Mouse (Mus musculus) hindbrain, embryonic 15.5 days (tissue): ENCODE data around the gene Grid2ip. TPM values are rescaled to one million over a fixed set of nuclear protein-coding genes. Genes with fewer than 3 reads are reported as not detected.

Experiments
- ATAC-seq: fragments of 200-750 bp; cut with Nextera tagmentation; 2 replicates; pipeline ENCODE4 v1.8.0; 2017; ENCODE audit warnings: low read depth, moderate number of reproducible peaks, moderate TSS enrichment; ENCODE audit not compliant: low FRiP score
- H3K27ac ChIP-seq: fragments of 300-500 bp; sonication (generic); replicated peaks from 2 replicates; pipeline ENCODE4 v1.5.1; 2015; ENCODE audit warnings: mild to moderate bottlenecking, inconsistent platforms
- H3K27me3 ChIP-seq: fragments of 300-500 bp; sonication (generic); 2 replicates; pipeline ENCODE4 v1.6.1; 2015; ENCODE audit warnings: control low read depth, inconsistent platforms
- H3K36me3 ChIP-seq: fragments of 300-500 bp; sonication (generic); 2 replicates; pipeline ENCODE4 v1.6.1; 2015; ENCODE audit warnings: control low read depth, inconsistent platforms
- H3K4me1 ChIP-seq: fragments of 300-500 bp; sonication (generic); replicated peaks from 2 replicates; pipeline ENCODE4 v1.6.1; 2015; ENCODE audit warnings: control low read depth, inconsistent platforms
- H3K4me2 ChIP-seq: fragments of 300-500 bp; sonication (generic); 2 replicates; pipeline ENCODE4 v1.6.1; 2015; ENCODE audit warnings: moderate library complexity, mild to moderate bottlenecking, inconsistent platforms
- H3K4me3 ChIP-seq: fragments of 300-500 bp; sonication (generic); 2 replicates; pipeline ENCODE4 v1.5.1; 2015; ENCODE audit warnings: mild to moderate bottlenecking, inconsistent platforms
- H3K9ac ChIP-seq: fragments of 300-500 bp; sonication (generic); 2 replicates; pipeline ENCODE4 v1.6.1; 2015; ENCODE audit warnings: inconsistent platforms
- H3K9me3 ChIP-seq: fragments of 300-500 bp; sonication (generic); 2 replicates; pipeline ENCODE4 v1.6.1; 2016; ENCODE audit warnings: control low read depth, inconsistent platforms
- WGBS: fragments of 180-500 bp; shearing (Covaris S2); methylation state at CpG from one replicate; pipeline ENCODE4 v1.1.7; 2015; 5-methylcytosine and 5-hydroxymethylcytosine counted together
- polyA plus RNA-seq: library from polyadenylated mRNA; unstranded; fragments of >200 nt; fragmentation: Nextera tagmentation; extraction: Ambion mirVana; gene quantifications from 2 replicates; pipeline ENCODE4 v1.2.1, GENCODE M21; 2015

Gene Grid2ip
- 0.47 and 0.48 TPM in 2 replicates for polyA plus RNA-seq

DNA sequence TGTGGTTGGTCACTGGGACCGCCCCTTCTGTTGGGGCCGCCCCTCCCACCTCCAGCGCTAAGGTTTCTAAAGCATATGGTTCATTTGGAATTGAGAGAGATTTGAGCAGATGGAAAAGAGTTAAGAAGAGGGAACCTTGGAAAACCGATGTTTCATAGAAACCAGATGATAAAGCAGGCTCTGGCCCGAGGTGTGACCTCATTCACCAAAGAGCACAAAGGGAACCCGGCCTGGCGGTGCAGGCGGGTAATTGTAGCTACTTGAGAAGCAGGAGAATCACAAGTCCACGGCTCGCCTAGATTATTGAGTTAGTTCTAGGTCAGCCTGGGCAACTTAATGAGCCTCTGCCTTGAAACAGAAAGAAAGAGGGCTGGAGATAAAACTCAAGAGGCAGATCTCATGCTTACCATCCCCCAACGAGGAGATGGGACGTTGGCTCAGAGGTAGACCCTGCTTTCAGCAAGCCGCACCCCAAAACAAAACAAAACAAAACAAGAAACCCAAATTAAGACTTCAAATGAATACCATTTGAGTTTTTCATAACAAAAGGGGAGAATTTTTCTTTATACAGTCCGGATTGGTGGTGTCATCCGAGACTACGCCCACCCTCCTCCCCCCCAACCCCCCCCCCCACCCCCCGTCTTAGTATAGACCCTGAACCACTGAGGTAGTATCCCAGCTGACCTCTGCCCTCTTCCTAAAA, at the start of gene Grid2ip:
TSS of gene Grid2ip (plus strand) at position 653 of the 703 bp plus-strand sequence.
- ATAC-seq = no peak
- peaks cover 6% of the 10 kb centered on the region for H3K4me1 ChIP-seq
- 14% methylated on average over 17 of the region's 17 CpGs for WGBS

DNA sequence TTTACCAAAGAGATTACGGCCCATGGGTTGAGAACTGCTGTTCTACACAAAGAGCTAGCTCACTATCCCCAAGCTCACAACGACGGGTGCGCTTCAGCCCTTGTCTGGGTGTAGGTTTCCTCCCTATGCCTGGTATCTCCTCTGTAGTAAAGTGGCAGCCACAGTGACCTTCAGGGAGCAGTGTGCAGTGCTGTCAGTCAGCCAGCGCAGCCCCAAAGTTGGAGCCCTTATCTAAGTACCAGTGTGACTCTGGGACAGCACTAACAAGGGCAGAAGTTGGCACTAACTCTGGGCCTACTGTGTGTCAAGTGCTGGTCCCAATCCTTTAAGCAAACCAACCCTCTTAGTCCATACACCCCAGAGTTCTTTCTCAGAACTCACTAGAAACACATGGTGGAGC, 48.3 kb upstream of the Grid2ip start:
- Histone ChIP-seq H3K9me3 (no peaks in the 10 kb centered on the region), H3K9ac (no peak overlapping the region), H3K27me3 (no peaks in the 10 kb centered on the region), H3K27ac (no peak overlapping the region), H3K4me2 (no peak overlapping the region), H3K4me1 (peaks cover 28% of the 10 kb centered on the region), H3K4me3 (no peak overlapping the region), H3K36me3 (peaks cover 67% of the 10 kb centered on the region)
- 97% methylated on average over 5 of the region's 5 CpGs for WGBS
- no peak for ATAC-seq

More for the DNA sequence above, at the start of gene Grid2ip:
- Histone ChIP-seq H3K36me3 (no peaks in the 10 kb centered on the region), H3K9ac (no peak within 1 kb of the TSS), H3K9me3 (peaks cover 4% of the 10 kb centered on the region; the same call in 1 of the 2 replicates), H3K27me3 (peaks cover 6% of the 10 kb centered on the region; the same call in 1 of the 2 replicates), H3K27ac (no peak within 1 kb of the TSS), H3K4me2 (peak within 1 kb of the TSS; percentile 44), H3K4me3 (peak within 1 kb of the TSS; percentile 18)

DNA sequence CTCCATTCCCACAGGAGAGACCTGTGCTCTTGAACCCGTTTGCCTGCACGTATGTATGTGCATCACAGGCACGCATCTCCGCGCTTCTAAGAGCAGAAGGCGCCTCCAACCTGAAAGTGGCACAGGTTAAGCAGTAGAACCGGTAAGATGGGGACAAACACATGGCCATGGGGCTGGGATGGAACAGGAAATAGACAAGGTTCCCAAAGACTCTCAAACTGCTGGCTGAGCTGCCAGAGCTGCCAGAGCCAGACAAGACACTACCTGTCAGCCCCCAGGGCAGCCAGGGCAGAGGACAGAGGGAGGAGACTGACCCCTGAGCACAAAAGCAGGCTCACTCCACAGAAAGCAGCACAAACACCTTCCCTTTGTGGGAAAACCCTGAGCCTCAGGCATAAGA, 47.2 kb upstream of the Grid2ip start:
- WGBS = 96% methylated on average over 7 of the region's 7 CpGs
- H3K4me2 ChIP-seq = no peak overlapping the region
- H3K36me3 ChIP-seq = peaks cover 67% of the 10 kb centered on the region
- no peak overlapping the region for H3K9ac ChIP-seq
- no peak overlapping the region for H3K4me3 ChIP-seq
- no peaks in the 10 kb centered on the region for H3K9me3 ChIP-seq
- ATAC-seq = no peak
- H3K27me3 ChIP-seq = no peaks in the 10 kb centered on the region
- H3K4me1 ChIP-seq = peaks cover 33% of the 10 kb centered on the region
- no peak overlapping the region for H3K27ac ChIP-seq

DNA sequence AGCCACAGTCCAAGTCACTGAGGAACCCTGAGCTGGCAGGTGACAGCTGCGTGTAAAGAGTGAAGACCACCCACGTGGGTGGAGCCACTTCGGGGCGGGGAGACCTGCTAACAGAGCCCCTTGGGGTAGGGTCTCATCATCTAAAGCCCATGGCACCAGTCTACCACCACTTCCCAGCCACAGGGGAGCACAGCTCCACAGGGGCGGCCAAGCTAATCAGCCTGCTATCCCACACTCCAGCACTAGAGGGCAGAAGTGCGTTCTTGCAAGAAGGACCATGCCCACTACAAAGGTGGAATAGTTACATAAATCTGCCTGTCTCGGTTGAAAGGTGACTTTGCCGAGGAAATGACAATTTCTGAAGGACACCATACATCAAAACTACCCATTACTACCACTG, 45.3 kb upstream of the Grid2ip start:
- Histone ChIP-seq H3K9me3 (no peaks in the 10 kb centered on the region), H3K36me3 (peaks cover 53% of the 10 kb centered on the region), H3K4me3 (no peak overlapping the region), H3K4me1 (peaks cover 34% of the 10 kb centered on the region), H3K27ac (no peak overlapping the region), H3K9ac (no peak overlapping the region), H3K27me3 (no peaks in the 10 kb centered on the region), H3K4me2 (no peak overlapping the region)
- 60% methylated on average over 8 of the region's 8 CpGs for WGBS
- no peak for ATAC-seq

DNA sequence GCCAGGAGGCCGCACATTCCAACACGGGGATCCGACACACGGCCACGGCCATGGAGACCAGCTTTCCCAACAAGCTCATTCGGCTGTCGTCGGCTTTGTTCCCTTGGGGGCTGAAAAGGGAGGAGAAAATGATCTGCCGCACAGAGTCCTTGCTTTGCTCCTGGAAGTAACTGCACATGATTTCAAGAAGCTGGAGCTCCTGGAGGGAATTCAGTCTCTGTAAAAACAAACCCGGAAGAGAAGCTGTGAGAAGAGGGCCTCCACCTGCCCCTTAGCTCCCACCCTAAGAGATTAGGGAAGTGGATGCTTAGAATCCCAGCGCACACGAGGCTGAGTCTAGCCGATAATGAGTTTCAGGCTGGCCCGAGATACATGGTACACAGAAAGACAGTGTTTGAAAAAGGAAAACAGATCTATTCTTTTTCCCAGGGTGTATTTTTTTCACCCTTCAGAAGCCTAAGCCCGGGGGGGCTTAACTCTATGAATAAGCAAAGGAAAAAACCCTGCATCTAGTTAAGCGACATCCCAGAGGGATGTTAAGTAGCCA, 42.9 kb upstream of the Grid2ip start:
- H3K4me3 ChIP-seq = peak overlapping the region; percentile 70
- H3K27ac ChIP-seq = peak overlapping the region; percentile 98
- H3K9me3 ChIP-seq = no peaks in the 10 kb centered on the region
- peaks cover 42% of the 10 kb centered on the region for H3K36me3 ChIP-seq
- no peak for ATAC-seq
- H3K4me1 ChIP-seq = peaks cover 34% of the 10 kb centered on the region
- H3K9ac ChIP-seq = peak overlapping the region; percentile 93
- 2% methylated on average over 16 of the region's 16 CpGs for WGBS
- peak overlapping the region; percentile 91 for H3K4me2 ChIP-seq
- no peaks in the 10 kb centered on the region for H3K27me3 ChIP-seq

DNA sequence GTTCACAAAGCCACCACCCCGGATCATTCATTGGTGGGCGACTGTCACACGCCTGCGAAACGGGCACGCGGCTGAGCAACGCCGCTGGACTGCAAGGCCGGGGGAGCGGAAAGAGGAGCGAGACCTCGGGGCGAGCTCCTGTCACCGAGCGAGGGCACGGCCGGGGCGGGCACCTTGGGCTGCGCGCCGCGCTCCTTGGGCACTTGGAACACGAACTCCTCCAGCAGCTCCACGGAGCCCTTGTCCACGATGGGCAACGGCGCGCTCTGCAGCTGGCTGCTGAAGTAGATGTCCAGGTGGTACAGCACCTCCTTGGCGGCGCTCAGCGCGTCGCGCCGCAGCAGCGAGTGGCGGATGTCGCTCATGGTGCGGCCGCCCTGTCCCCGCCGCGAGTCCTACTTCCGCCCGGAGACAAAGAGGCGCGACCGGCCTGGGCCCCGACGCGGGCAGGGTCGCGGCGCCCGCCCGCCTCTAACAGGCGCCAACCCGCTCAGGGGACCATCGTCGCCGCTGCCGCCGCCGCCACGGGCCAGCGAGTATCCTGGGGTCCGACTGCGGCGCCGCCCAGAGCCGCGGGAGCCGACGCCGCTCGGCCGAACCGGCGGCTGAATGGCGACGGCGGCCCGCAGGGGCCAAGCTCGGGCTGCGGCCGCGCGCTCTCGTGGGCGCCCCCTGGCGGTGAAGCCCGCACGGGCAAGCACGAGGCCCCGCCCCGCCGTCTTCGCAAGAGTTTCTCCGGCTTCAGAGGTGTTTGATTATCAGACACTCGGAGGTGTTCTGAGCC, 42.2 kb upstream of the Grid2ip start, which contains the start of gene E130309D02Rik:
TSS of gene E130309D02Rik (minus strand) at position 631 of the 784 bp plus-strand sequence.
- no peaks in the 10 kb centered on the region for H3K9me3 ChIP-seq
- peaks cover 41% of the 10 kb centered on the region for H3K36me3 ChIP-seq
- H3K9ac ChIP-seq = peak within 1 kb of the TSS; percentile 93
- peak within 1 kb of the TSS; percentile 70 for H3K4me3 ChIP-seq
- H3K27ac ChIP-seq = peak within 1 kb of the TSS; percentile 98
- peak; percentile 86 for ATAC-seq
- H3K27me3 ChIP-seq = no peaks in the 10 kb centered on the region
- peak within 1 kb of the TSS; percentile 91 for H3K4me2 ChIP-seq
- under 1% methylated on average over 76 of the region's 101 CpGs for WGBS
- H3K4me1 ChIP-seq = peaks cover 34% of the 10 kb centered on the region

DNA sequence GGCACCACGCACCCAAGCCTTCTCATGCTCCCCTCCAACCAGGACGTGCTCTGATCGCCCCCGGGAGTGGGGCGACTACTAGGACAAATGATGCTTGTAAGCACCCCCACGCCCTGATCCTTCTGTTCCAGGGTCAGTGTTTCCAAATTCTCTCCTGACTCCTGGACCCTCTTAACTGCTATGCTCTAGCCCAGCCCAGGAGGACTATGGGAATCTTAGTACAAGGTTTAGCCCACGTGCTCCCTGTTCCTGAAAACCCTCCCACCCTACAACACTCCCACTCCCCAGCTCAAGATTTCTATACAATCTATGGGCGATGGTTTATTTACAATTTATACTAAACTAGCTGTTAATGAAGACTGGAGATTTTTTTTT, 41.6 kb upstream of the Grid2ip start:
- H3K36me3 ChIP-seq = peaks cover 41% of the 10 kb centered on the region
- H3K4me1 ChIP-seq = peaks cover 31% of the 10 kb centered on the region
- peak overlapping the region; percentile 93 for H3K9ac ChIP-seq
- H3K27me3 ChIP-seq = no peaks in the 10 kb centered on the region
- H3K4me3 ChIP-seq = peak overlapping the region; percentile 70
- peak overlapping the region; percentile 91 for H3K4me2 ChIP-seq
- H3K27ac ChIP-seq = peak overlapping the region; percentile 98
- no peak; the same call in 1 of the 2 replicates for ATAC-seq
- H3K9me3 ChIP-seq = no peaks in the 10 kb centered on the region
- 13% methylated on average over 8 of the region's 8 CpGs for WGBS

DNA sequence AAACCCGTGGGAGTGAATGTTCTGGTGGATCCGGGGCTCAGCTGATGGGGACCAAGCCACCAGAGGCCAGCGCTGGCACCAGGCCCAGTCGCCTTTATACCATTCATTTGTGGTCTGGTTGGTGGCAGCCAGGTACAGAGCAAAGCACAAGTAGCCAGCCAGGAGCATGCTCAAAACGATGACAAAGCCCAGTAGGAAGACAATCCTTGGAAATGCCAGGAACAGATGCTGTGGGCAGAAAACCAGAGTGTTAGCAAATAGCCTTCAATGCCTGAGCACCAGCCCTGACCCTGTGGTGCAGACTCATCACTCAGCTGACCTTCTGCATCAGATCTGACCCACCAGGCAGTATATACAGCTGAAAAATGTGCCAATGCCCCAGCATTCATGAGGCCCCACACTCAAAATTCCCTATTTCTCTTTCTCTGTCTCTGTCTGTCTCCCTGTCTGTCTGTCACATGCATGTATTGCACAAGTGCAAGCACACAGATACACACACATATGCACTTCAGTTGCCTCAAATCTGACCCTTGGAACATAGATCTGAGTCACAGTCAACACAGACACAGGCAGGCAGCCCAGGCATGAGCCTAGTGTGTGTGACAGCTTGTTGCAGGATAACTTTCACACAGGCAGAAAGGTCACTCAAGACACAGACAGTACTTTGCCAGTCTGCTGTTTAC, 40.4 kb upstream of the Grid2ip start:
- H3K9me3 ChIP-seq = no peaks in the 10 kb centered on the region

DNA sequence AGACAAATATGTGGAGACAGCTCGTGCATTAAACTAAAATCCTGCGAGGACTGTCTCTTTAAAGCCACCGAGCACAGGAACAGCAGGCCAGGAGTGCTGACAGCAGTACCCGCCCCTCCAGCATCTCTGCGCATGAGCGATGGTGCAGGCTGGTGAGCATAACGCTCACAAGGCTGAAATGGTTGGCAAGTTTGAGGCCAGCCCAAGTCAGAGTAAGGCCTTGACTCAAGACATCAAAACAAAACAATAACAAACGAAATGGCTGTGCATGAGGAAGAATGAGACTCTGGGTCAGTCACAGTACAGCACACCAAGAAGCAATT, 39.9 kb upstream of the Grid2ip start:
- H3K9ac ChIP-seq = no peak overlapping the region
- 82% methylated on average over 8 of the region's 8 CpGs for WGBS
- no peak overlapping the region for H3K4me3 ChIP-seq
- no peaks in the 10 kb centered on the region for H3K9me3 ChIP-seq
- H3K36me3 ChIP-seq = peaks cover 41% of the 10 kb centered on the region
- no peak overlapping the region for H3K4me2 ChIP-seq
- no peaks in the 10 kb centered on the region for H3K27me3 ChIP-seq
- no peak overlapping the region for H3K27ac ChIP-seq
- ATAC-seq = no peak
- peaks cover 23% of the 10 kb centered on the region for H3K4me1 ChIP-seq

More for the DNA sequence above, 40.4 kb upstream of the Grid2ip start:
- Histone ChIP-seq H3K4me2 (no peak overlapping the region), H3K36me3 (peaks cover 38% of the 10 kb centered on the region), H3K9ac (no peak overlapping the region), H3K27me3 (no peaks in the 10 kb centered on the region), H3K4me3 (no peak overlapping the region), H3K4me1 (peaks cover 26% of the 10 kb centered on the region), H3K27ac (no peak overlapping the region)
- no peak for ATAC-seq
- 91% methylated on average over 5 of the region's 5 CpGs for WGBS

DNA sequence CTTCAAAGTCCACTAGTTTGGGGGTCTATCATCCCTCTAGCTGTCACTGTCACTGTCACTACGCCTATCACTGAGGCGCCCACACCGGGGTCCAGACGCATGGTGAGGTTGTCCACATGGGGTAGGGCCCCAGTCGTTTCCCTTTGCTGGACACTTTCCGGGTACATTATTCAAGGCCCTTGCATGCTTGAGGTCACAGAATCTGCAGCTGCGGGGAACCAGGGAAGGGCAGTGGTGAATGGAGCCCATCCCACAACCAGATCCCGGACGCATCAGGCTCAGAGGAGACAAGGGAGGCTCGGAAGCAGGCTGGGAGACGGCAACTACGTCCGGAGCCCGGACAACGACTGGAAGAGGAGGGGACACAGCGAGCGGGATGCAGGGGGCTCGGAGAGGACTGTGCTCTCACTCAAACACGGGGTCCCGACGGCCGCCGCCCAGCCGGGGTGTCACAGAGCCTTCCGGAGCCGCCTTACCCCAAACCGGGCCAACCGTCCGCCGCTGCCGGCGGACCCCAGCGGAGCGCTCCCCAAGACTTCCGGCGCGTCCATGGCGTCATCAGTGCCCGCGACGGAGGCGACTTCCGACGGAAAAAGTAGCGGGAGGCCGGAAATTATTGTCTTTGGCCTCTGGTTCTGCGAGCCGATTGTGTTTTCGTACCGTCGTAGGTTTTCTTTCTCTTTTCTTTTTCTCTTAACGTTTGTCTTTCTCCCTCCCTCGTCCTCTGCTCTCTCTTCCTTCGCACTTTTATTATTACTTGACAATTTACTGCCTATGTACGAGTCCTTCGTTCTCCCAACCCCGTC, 28.2 kb upstream of the Grid2ip start, which contains the start of gene Zdhhc4:
TSS of gene Zdhhc4 (minus strand) at position 567 of the 806 bp plus-strand sequence.
- Histone ChIP-seq H3K4me3 (peak within 1 kb of the TSS; percentile 67), H3K27me3 (no peaks in the 10 kb centered on the region), H3K36me3 (peaks cover 23% of the 10 kb centered on the region), H3K9ac (peak within 1 kb of the TSS; percentile 86), H3K9me3 (no peaks in the 10 kb centered on the region), H3K4me1 (peaks cover 23% of the 10 kb centered on the region), H3K4me2 (peak within 1 kb of the TSS; percentile 85), H3K27ac (peak within 1 kb of the TSS; percentile 80)
- ATAC-seq = peak; percentile 69; the same call in 1 of the 2 replicates
- WGBS = under 1% methylated on average over 57 of the region's 57 CpGs

DNA sequence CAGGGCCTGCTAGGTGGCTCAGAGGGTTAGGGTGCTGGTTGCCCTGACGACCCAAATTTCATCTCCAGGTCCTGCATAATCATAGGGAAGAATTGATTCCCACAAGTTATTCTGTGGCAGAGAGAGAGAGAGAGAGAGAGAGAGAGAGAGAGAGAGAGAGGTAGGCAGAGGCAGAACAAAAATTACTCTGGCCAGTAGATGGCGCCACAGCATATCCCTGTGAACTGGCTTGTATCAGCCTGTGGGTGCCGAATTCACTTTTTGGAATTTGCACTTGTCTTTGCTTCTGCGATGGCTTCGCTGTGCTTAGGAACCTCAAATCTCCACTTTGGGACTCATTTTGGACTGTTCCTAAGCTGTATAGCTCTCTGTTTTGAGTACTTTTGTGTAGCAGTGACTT, 23.3 kb upstream of the Grid2ip start:
- Histone ChIP-seq H3K9me3 (no peaks in the 10 kb centered on the region), H3K4me1 (peaks cover 8% of the 10 kb centered on the region), H3K4me3 (no peak overlapping the region), H3K4me2 (peak overlapping the region; percentile 22; the same call in 1 of the 2 replicates), H3K27me3 (no peaks in the 10 kb centered on the region; the same call in 1 of the 2 replicates), H3K27ac (no peak overlapping the region), H3K9ac (no peak overlapping the region), H3K36me3 (no peaks in the 10 kb centered on the region)
- WGBS = 18% methylated on average over 5 of the region's 5 CpGs
- ATAC-seq = peak; percentile 57
